Mouse (Mus musculus): ENCODE data around the gene Myh6.

GRCm38 (mm10) chr14:54925349-54926342, 41.1 kb downstream of the Myh6 start, which contains the start of gene Efs:
- TF ChIP-seq POLR2A (IDR thresholded peaks at IDR 0.05; ENCODE audit: low read depth, low read length) (no peak), CTCF (IDR thresholded peaks at IDR 0.05; ENCODE audit: extremely low read depth, insufficient read length, insufficient replicate concordance, low read depth, low read length) (no peak)

All from small intestine, adult 2 months (tissue).